Mouse (Mus musculus): ENCODE results near the gene A630076J17Rik. TPM values are rescaled to one million over a fixed set of nuclear protein-coding genes. Genes with fewer than 3 reads are reported as not detected.

The A630076J17Rik gene
- polyA plus RNA-seq, 2 experiments = not detected

- no peaks in the 10 kb centered on the region for H3K27me3 ChIP-seq (ENCODE audit: control insufficient read depth, insufficient read depth, low read length)
- DNase-seq (ENCODE audit: low read depth in 3 of 3, low spot score in 3 of 3) = peak; percentile 71 to 74 (median 72)
- H3K4me1 ChIP-seq (replicated peaks; ENCODE audit: control insufficient read depth in 2 of 2, insufficient read depth in 2 of 2, low read length in 1 of 2) = peaks cover 3% of the 10 kb centered on the region in 2 experiments; a peak in 1 of 4 replicates
- WGBS (ENCODE audit: insufficient replicate concordance) = 3% methylated on average over 43 of the region's 43 CpGs
- H3K4me2 ChIP-seq (ENCODE audit: low read depth) = peak within 1 kb of the TSS; percentile 85
- peak within 1 kb of the TSS; percentile 86 for H3K9ac ChIP-seq (replicated peaks)
- peak; percentile 86 for ATAC-seq (ENCODE audit: insufficient read depth)
- TF ChIP-seq EP300 (IDR thresholded peaks at IDR 0.05; ENCODE audit: low read depth) (no peak), CTCF (IDR thresholded peaks at IDR 0.05; ENCODE audit: low read depth) (no peak)
- peaks cover 10% of the 10 kb centered on the region for H3K36me3 ChIP-seq (replicated peaks; ENCODE audit: control insufficient read depth, insufficient read depth, low read depth)
- H3K4me3 ChIP-seq (ENCODE audit: insufficient read depth in 1 of 2, low read depth in 2 of 2, low read length in 2 of 2) = peak within 1 kb of the TSS; percentile 73 to 78
- peak within 1 kb of the TSS; percentile 16; the same call in 1 of the 2 replicates for H3K27ac ChIP-seq
- no peaks in the 10 kb centered on the region for H3K9me3 ChIP-seq (ENCODE audit: control insufficient read depth, low read length)
Measured at GRCm38 (mm10) chr3:107278479-107279269, 48.3 kb downstream of the A630076J17Rik start, which contains the start of gene Lamtor5. TSS of gene Lamtor5 (plus strand) at chr3:107278858.

Other genes starting within 250 kb of the A630076J17Rik start
- 0.51 and 0.76 TPM in 2 replicates for gene Kcna3, start 194.4 kb upstream of the A630076J17Rik start, polyA plus RNA-seq (2012; rRNA removed)
- gene Kcna3, start 194.4 kb upstream of the A630076J17Rik start, polyA plus RNA-seq (2014; fragmentation: Nextera tagmentation; extraction: Ambion mirVana) = 0.58 and 1.1 TPM in 2 replicates
- 0.12 and 0.15 TPM in 2 replicates for gene Kcna2, start 129.5 kb upstream of the A630076J17Rik start, polyA plus RNA-seq (2012; rRNA removed)
- gene Kcna2, start 129.5 kb upstream of the A630076J17Rik start, polyA plus RNA-seq (2014; fragmentation: Nextera tagmentation; extraction: Ambion mirVana) = 0.05 and 0.06 TPM in 2 replicates
- not detected in 2 replicates for gene Kcna10, start 47.6 kb upstream of the A630076J17Rik start, polyA plus RNA-seq (2012; rRNA removed)
- gene Kcna10, start 47.6 kb upstream of the A630076J17Rik start, polyA plus RNA-seq (2014; fragmentation: Nextera tagmentation; extraction: Ambion mirVana) = not detected in 2 replicates
- 0.05 and 0.08 TPM in 2 replicates for gene Cym, start 8.9 kb upstream of the A630076J17Rik start, polyA plus RNA-seq (2012; rRNA removed)
- 0.20 TPM in 1 of 2 replicates, not detected in the other for gene Cym, start 8.9 kb upstream of the A630076J17Rik start, polyA plus RNA-seq (2014; fragmentation: Nextera tagmentation; extraction: Ambion mirVana)
- 0.01 and 0.03 TPM in 2 replicates for gene Prok1, start 9.1 kb downstream of the A630076J17Rik start, polyA plus RNA-seq (2012; rRNA removed)
- gene Prok1, start 9.1 kb downstream of the A630076J17Rik start, polyA plus RNA-seq (2014; fragmentation: Nextera tagmentation; extraction: Ambion mirVana) = not detected in 2 replicates
- 41.3 and 44.7 TPM in 2 replicates for gene Lamtor5, start 48.2 kb downstream of the A630076J17Rik start, polyA plus RNA-seq (2012; rRNA removed)
- gene Lamtor5, start 48.2 kb downstream of the A630076J17Rik start, polyA plus RNA-seq (2014; fragmentation: Nextera tagmentation; extraction: Ambion mirVana) = 108 and 109 TPM in 2 replicates
- 0.03 TPM in 1 of 2 replicates, not detected in the other for gene Slc16a4, start 60.6 kb downstream of the A630076J17Rik start, polyA plus RNA-seq (2012; rRNA removed)
- gene Slc16a4, start 60.6 kb downstream of the A630076J17Rik start, polyA plus RNA-seq (2014; fragmentation: Nextera tagmentation; extraction: Ambion mirVana) = 0.27 and 0.30 TPM in 2 replicates
- gene Rbm15, start 103.1 kb downstream of the A630076J17Rik start, polyA plus RNA-seq (2012; rRNA removed) = 3.4 and 4.8 TPM in 2 replicates
- 8.7 and 9.0 TPM in 2 replicates for gene Rbm15, start 103.1 kb downstream of the A630076J17Rik start, polyA plus RNA-seq (2014; fragmentation: Nextera tagmentation; extraction: Ambion mirVana)
- gene Kcnc4, start 228.9 kb downstream of the A630076J17Rik start, polyA plus RNA-seq (2012; rRNA removed) = 0.01 TPM in 1 of 2 replicates, not detected in the other
- not detected in 2 replicates for gene Kcnc4, start 228.9 kb downstream of the A630076J17Rik start, polyA plus RNA-seq (2014; fragmentation: Nextera tagmentation; extraction: Ambion mirVana)